8 mouse cellular contexts compared by ENCODE assay signal in genomic region chrX:157307411-157307810, GRCm38 (mm10).
A peak's percentile ranks its signal among the peaks of the same experiment; 100 is the strongest.
DNase-seq lines count a peak whose midpoint lies in the region; ATAC-seq and TF ChIP-seq lines count a peak whose summit lies in the region.

No protein-coding gene starts in this region.

- peak; percentile 62 for TF ChIP-seq CTCF in intestine, postnatal 0 days (IDR thresholded peaks at IDR 0.05; ENCODE audit: low read depth)

- H3K36me3 ChIP-seq in intestine, postnatal 0 days (ENCODE audit: control insufficient read depth, insufficient read depth) = no peaks in the 10 kb centered on the region
- H3K36me3 ChIP-seq in intestine, embryonic 16.5 days (ENCODE audit: control insufficient read depth, insufficient read depth, low read length) = no peaks in the 10 kb centered on the region
- H3K36me3 ChIP-seq in hindbrain, embryonic 16.5 days (ENCODE audit: control insufficient read depth, insufficient read depth, low read length) = no peaks in the 10 kb centered on the region
- no peaks in the 10 kb centered on the region for H3K36me3 ChIP-seq in neural tube, embryonic 14.5 days (ENCODE audit: control insufficient read depth, insufficient read depth, low read length)

- H3K9ac ChIP-seq in intestine, postnatal 0 days (ENCODE audit: low read depth, low read length) = no peak overlapping the region
- H3K9ac ChIP-seq in intestine, embryonic 16.5 days (ENCODE audit: low read depth, low read length) = no peak overlapping the region
- H3K9ac ChIP-seq in hindbrain, embryonic 16.5 days (ENCODE audit: low read depth, low read length) = no peak overlapping the region
- no peak overlapping the region for H3K9ac ChIP-seq in neural tube, embryonic 14.5 days (replicated peaks; ENCODE audit: low read depth, low read length)

- no peaks in the 10 kb centered on the region for H3K27me3 ChIP-seq in intestine, postnatal 0 days (replicated peaks; ENCODE audit: control insufficient read depth, insufficient read depth, low read length)
- no peaks in the 10 kb centered on the region for H3K27me3 ChIP-seq in intestine, embryonic 16.5 days (replicated peaks; ENCODE audit: control insufficient read depth, insufficient read depth, low read length)
- H3K27me3 ChIP-seq in hindbrain, embryonic 16.5 days (replicated peaks; ENCODE audit: control insufficient read depth, insufficient read depth, low read length) = no peaks in the 10 kb centered on the region
- no peaks in the 10 kb centered on the region for H3K27me3 ChIP-seq in neural tube, embryonic 14.5 days (ENCODE audit: control insufficient read depth, insufficient read depth, low read length)

- H3K4me3 ChIP-seq in intestine, postnatal 0 days (ENCODE audit: low read depth, low read length) = no peak overlapping the region
- H3K4me3 ChIP-seq in intestine, embryonic 16.5 days (ENCODE audit: low read length) = no peak overlapping the region
- H3K4me3 ChIP-seq in hindbrain, embryonic 16.5 days (ENCODE audit: low read length) = no peak overlapping the region
- H3K4me3 ChIP-seq in neural tube, embryonic 14.5 days (ENCODE audit: low read depth, low read length) = no peak overlapping the region

- no peak for ATAC-seq in intestine, postnatal 0 days
- no peak for ATAC-seq in intestine, embryonic 16.5 days
- peak; percentile 63 for ATAC-seq in hindbrain, embryonic 16.5 days
- ATAC-seq in neural tube, embryonic 14.5 days (ENCODE audit: low read depth) = peak; percentile 66
- no peak for ATAC-seq in activated CD4-positive, CD25-positive, alpha-beta regulatory T cell, adult 4 months

- H3K4me1 ChIP-seq in intestine, postnatal 0 days (replicated peaks; ENCODE audit: control insufficient read depth, insufficient read depth, low read length) = no peaks in the 10 kb centered on the region
- no peaks in the 10 kb centered on the region for H3K4me1 ChIP-seq in intestine, embryonic 16.5 days (ENCODE audit: control insufficient read depth, insufficient read depth, low read length)
- no peaks in the 10 kb centered on the region; the same call in 1 of the 2 replicates for H3K4me1 ChIP-seq in hindbrain, embryonic 16.5 days (ENCODE audit: control insufficient read depth, insufficient read depth, low read depth, low read length)
- H3K4me1 ChIP-seq in neural tube, embryonic 14.5 days (ENCODE audit: control insufficient read depth, insufficient read depth, low read length) = no peaks in the 10 kb centered on the region

- no peak overlapping the region for H3K4me2 ChIP-seq in intestine, postnatal 0 days (replicated peaks; ENCODE audit: low read depth)
- H3K4me2 ChIP-seq in intestine, embryonic 16.5 days (ENCODE audit: low read depth, low read length) = no peak overlapping the region
- no peak overlapping the region for H3K4me2 ChIP-seq in hindbrain, embryonic 16.5 days (ENCODE audit: low read length)
- no peak overlapping the region for H3K4me2 ChIP-seq in neural tube, embryonic 14.5 days (ENCODE audit: low read depth, low read length)

- H3K27ac ChIP-seq in intestine, postnatal 0 days (ENCODE audit: low read depth, low read length) = no peak overlapping the region
- no peak overlapping the region for H3K27ac ChIP-seq in intestine, embryonic 16.5 days (ENCODE audit: low read length)
- peak overlapping the region; percentile 48; the same call in 1 of the 2 replicates for H3K27ac ChIP-seq in hindbrain, embryonic 16.5 days (ENCODE audit: low read depth, low read length)
- no peak overlapping the region for H3K27ac ChIP-seq in neural tube, embryonic 14.5 days (ENCODE audit: low read depth, low read length)

- WGBS in intestine, postnatal 0 days = 11% methylated on average over 3 of the region's 3 CpGs
- 13% methylated on average over 3 of the region's 3 CpGs for WGBS in intestine, embryonic 16.5 days
- WGBS in hindbrain, embryonic 16.5 days = 9% methylated on average over 3 of the region's 3 CpGs
- WGBS in neural tube, embryonic 14.5 days = 10% methylated on average over 3 of the region's 3 CpGs

- DNase-seq in ES-CJ7 (ENCODE audit: low read depth, low spot score) = peak; percentile 11
- DNase-seq in cerebellum, adult 9-11 months = peak; percentile 49
- no peak for DNase-seq in ovary, adult 18-20 months (ENCODE audit: low spot score)

- H3K9me3 ChIP-seq in intestine, postnatal 0 days (ENCODE audit: control insufficient read depth) = no peaks in the 10 kb centered on the region
- H3K9me3 ChIP-seq in intestine, embryonic 16.5 days (ENCODE audit: control insufficient read depth, low read length) = no peaks in the 10 kb centered on the region
- H3K9me3 ChIP-seq in hindbrain, embryonic 16.5 days (ENCODE audit: control insufficient read depth, low read length) = no peaks in the 10 kb centered on the region
- H3K9me3 ChIP-seq in neural tube, embryonic 14.5 days (ENCODE audit: control insufficient read depth, low read length) = no peaks in the 10 kb centered on the region

Comparison
In these comparisons a context has a peak if more than half of its experiments do, and no peak if none do; other contexts are left out.
1. ATAC-seq: peak in hindbrain, embryonic 16.5 days (single experiment) and neural tube, embryonic 14.5 days (single experiment); none in intestine, postnatal 0 days (single experiment), intestine, embryonic 16.5 days (single experiment) and activated CD4-positive, CD25-positive, alpha-beta regulatory T cell, adult 4 months (single experiment).